Mouse (Mus musculus) lung, embryonic 16.5 days (tissue): Measurements from ENCODE around the gene Pim2. TPM values are rescaled to one million over a fixed set of nuclear protein-coding genes. Genes with fewer than 3 reads are reported as not detected.
"Not testable (repeated sequence)": the region's sequence is repeated elsewhere in the genome, so short reads cannot be mapped to it uniquely, and the experiment has no call there.

Experiments
- ATAC-seq: fragments of 200-750 bp; cut with Nextera tagmentation; 2 replicates; pipeline ENCODE4 v1.8.0; 2017; ENCODE audit warnings: low read depth, mild to moderate bottlenecking, moderate library complexity
- H3K27ac ChIP-seq: fragments of 300-500 bp; sonication (generic); 2 replicates; pipeline ENCODE4 v1.5.1; 2014; ENCODE audit warnings: mild to moderate bottlenecking, control low read depth, low read length
- H3K27me3 ChIP-seq: fragments of 300-500 bp; sonication (generic); 2 replicates; pipeline ENCODE4 v1.6.1; 2014; ENCODE audit warnings: low read depth, low read length, mixed read lengths; ENCODE audit not compliant: control insufficient read depth, insufficient read depth
- H3K36me3 ChIP-seq: fragments of 300-500 bp; sonication (generic); 2 replicates; pipeline ENCODE4 v1.6.1; 2014; ENCODE audit warnings: low read length; ENCODE audit not compliant: control insufficient read depth, insufficient read depth
- H3K4me1 ChIP-seq: fragments of 300-500 bp; sonication (generic); replicated peaks from 2 replicates; pipeline ENCODE4 v1.6.1; 2014; ENCODE audit warnings: low read length, mixed read lengths; ENCODE audit not compliant: control insufficient read depth, insufficient read depth
- H3K4me2 ChIP-seq: fragments of 300-500 bp; sonication (generic); 2 replicates; pipeline ENCODE4 v1.6.1; 2014; ENCODE audit warnings: low read depth, low read length, control low read depth
- H3K4me3 ChIP-seq: fragments of 300-500 bp; sonication (generic); 2 replicates; pipeline ENCODE4 v1.5.1; 2014; ENCODE audit warnings: mild to moderate bottlenecking, low read length, control low read depth
- H3K9ac ChIP-seq: fragments of 300-500 bp; sonication (generic); 2 replicates; pipeline ENCODE4 v1.6.1; 2014; ENCODE audit warnings: low read length, control low read depth
- H3K9me3 ChIP-seq: fragments of 300-500 bp; sonication (generic); 2 replicates; pipeline ENCODE4 v1.6.1; 2016; ENCODE audit warnings: low read length; ENCODE audit not compliant: control insufficient read depth
- WGBS: fragments of 180-500 bp; shearing (Covaris S2); extraction: QIAGEN DNeasy Blood & Tissue Kit; methylation state at CpG from one replicate; pipeline ENCODE4 v1.1.7; 2014; 5-methylcytosine and 5-hydroxymethylcytosine counted together
- polyA plus RNA-seq: library from polyadenylated mRNA; unstranded; fragments of >200 nt; fragmentation: Nextera tagmentation; extraction: Ambion mirVana; gene quantifications from 2 replicates; pipeline ENCODE4 v1.2.1, GENCODE M21; 2015

Pim2 gene
- polyA plus RNA-seq, 1 experiment from 2014 or later = 11.4 TPM

DNA sequence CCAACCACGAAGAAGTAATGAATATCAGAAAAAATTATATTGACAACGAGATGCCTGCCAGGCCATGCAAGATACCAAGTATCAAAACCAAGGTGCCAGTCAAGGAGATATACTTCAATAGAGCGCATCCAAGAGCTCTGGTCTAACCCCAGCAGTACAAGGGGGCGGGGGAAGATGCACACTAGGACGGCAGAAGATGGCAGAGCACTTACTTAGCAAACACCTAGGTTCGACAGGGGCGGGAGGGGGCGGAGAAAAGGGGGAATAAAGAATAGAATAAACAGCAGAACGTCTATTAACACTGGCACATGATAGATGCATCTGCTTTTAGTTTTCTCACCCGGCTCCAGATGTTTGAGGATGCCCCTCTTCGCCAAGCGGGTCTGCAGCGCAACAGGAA is 20.1 kb downstream of the Pim2 start:
- peak overlapping the region; percentile 68 for H3K4me3 ChIP-seq
- no peaks in the 10 kb centered on the region for H3K9me3 ChIP-seq
- 0 out of 2 replicates have a peak, but pooled peaks cover 4% of the 10 kb centered on the region for H3K36me3 ChIP-seq
- H3K4me2 ChIP-seq = peak overlapping the region; percentile 64
- 0 out of 2 replicates have a peak overlapping the region, but pooled peaks have one; percentile 17 for H3K27ac ChIP-seq
- 28% methylated on average over 13 of the region's 13 CpGs for WGBS
- no peaks in the 10 kb centered on the region for H3K27me3 ChIP-seq
- H3K4me1 ChIP-seq = peaks cover 7% of the 10 kb centered on the region; the same call in 1 of the 2 replicates
- H3K9ac ChIP-seq = peak overlapping the region; percentile 48
- ATAC-seq = no peak

DNA sequence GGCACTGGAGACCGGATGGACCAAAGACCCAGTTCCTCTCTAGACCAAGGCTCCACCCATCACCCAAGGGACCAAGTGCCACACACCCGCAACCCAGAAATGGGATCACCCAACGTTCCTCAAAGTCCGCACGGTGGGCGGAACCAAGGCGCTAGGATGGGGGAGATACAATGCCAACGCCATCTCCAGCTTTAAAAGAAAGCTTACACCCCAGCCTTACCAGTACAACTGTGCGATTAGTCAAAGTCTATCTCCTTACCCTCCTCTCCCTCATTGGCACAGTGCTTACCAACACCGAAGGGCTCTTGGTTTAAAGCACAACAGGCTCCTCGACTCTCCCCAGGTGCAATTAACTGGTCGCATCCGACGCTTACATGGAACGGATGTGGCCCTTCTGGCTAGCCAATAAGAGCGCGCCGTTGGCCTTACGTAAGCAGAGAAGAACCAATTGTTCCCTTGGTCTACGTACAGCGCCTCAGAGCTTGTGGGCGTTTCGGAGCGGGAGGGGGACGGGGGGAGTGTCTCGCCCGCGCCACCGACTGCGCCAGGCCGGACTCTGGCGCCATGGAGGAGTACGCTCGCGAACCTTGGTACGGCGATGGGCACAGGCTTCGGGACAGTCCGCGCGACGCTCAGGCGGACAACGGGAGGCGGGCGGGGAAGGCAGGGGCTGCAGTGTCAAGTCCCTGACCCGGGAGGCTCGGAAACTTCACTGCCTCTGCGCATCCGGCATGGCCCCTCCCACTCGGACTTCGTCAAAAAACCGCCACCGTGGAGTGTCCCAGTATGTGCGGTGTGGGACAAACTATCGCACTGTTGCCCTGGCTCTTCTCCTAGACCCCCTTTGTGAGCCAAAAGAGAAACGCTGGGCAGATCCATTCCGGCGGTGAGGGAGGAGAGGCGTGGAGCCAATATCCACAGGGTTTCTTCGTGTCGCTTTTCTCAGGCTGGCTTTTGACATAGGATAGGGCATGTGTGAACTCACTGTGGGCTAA is 21.1 kb downstream of the Pim2 start, which contains the start of the genes Pqbp1 and Timm17b:
Gene Pqbp1, minus strand, starts transcription at position 390 of the 995 bp plus-strand sequence.
Gene Timm17b, plus strand, starts transcription at position 478 of the 995 bp plus-strand sequence.
- peak within 1 kb of the TSS; percentile 79 for H3K9ac ChIP-seq
- H3K27ac ChIP-seq = peak within 1 kb of the TSS; percentile 79
- H3K4me3 ChIP-seq = peak within 1 kb of the TSS; percentile 68
- no peaks in the 10 kb centered on the region for H3K27me3 ChIP-seq
- no peaks in the 10 kb centered on the region for H3K9me3 ChIP-seq
- peak; percentile 99 for ATAC-seq
- H3K4me2 ChIP-seq = peak within 1 kb of the TSS; percentile 64
- H3K4me1 ChIP-seq = peaks cover 7% of the 10 kb centered on the region; the same call in 1 of the 2 replicates
- WGBS = 14% methylated on average over 49 of the region's 62 CpGs
- 0 out of 2 replicates have a peak, but pooled peaks cover 2% of the 10 kb centered on the region for H3K36me3 ChIP-seq

DNA sequence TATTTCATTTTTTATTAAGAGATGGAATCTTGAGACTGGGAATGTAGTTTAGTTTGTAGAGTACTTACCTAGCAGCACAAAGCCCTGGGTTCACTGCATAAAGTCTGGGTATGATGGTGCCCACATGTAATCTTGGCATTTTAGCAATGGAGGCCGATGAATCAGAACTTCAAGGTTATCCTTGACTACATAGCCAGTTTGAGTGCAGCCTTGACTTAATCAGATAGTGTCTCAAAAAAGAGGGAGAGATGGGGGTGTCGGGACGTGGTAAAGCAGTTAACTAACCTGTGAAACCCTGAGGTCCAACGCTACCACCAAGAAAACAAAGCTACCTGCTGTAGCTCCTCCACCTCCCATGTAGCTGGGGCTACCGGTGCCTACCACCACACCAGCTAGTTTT is 26.4 kb downstream of the Pim2 start:
- no peak for ATAC-seq
- H3K4me1 ChIP-seq = 0 out of 2 replicates have a peak, but pooled peaks cover 2% of the 10 kb centered on the region
- WGBS = 96% methylated on average over 5 of the region's 5 CpGs

DNA sequence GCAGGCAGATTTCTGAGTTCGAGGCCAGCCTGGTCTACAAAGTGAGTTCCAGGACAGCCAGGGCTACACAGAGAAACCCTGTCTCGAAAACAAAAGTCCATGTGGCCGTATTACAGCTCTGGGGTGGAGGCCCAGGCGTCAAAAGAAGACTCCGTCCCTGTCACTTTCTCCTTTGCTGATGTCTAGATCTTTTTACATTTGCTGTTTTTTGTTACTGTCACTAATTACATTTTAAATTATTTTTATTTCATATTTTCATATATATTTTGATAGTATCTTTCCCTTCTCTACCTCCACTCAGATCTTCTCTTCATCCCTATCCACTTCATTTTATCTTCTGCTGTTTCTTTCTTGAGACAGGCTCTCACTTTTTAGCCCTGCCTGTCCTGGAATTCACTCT is 29.7 kb downstream of the Pim2 start, which contains the start of gene Gm10491:
Gene Gm10491, minus strand, starts transcription at position 101 of the 400 bp plus-strand sequence.
- Histone ChIP-seq H3K4me2 (no peak within 1 kb of the TSS), H3K36me3 (peaks cover 6% of the 10 kb centered on the region; the same call in 1 of the 2 replicates), H3K27ac (no peak within 1 kb of the TSS), H3K4me3 (no peak within 1 kb of the TSS), H3K9ac (no peak within 1 kb of the TSS), H3K9me3 (no peaks in the 10 kb centered on the region), H3K27me3 (no peaks in the 10 kb centered on the region), H3K4me1 (no peaks in the 10 kb centered on the region)
- WGBS = 85% methylated on average over 5 of the region's 5 CpGs
- ATAC-seq = no peak

More for the DNA sequence above, 26.4 kb downstream of the Pim2 start:
- Histone ChIP-seq H3K36me3 (peaks cover 6% of the 10 kb centered on the region; the same call in 1 of the 2 replicates), H3K4me2 (no peak overlapping the region), H3K4me3 (no peak overlapping the region), H3K27me3 (no peaks in the 10 kb centered on the region), H3K27ac (no peak overlapping the region), H3K9me3 (no peaks in the 10 kb centered on the region), H3K9ac (no peak overlapping the region)

DNA sequence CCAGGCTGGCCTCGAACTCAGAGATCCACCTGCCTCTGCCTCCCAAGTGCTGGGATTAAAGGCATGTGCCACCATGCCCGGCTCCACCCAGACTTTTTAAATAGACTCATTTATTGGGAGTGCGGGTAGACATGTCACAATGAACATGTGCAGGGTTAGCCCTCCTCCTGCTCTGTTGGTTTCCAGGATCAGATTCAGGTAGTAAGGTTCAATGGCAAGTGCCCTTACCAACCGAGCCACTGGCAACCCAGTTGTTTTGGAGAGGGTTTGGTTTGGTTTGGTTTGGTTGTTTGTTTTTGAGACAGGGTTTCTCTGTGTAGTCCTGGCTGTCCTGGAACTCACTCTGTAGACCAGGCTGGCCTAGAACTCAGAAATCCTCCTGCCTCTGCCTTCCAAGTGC is 31.2 kb downstream of the Pim2 start, which contains the start of gene Gm10490:
Gene Gm10490, plus strand, starts transcription at position 301 of the 400 bp plus-strand sequence.
- H3K27me3 ChIP-seq, H3K36me3 ChIP-seq, H3K9ac ChIP-seq, H3K4me3 ChIP-seq, H3K9me3 ChIP-seq, H3K4me2 ChIP-seq, H3K27ac ChIP-seq, ATAC-seq, H3K4me1 ChIP-seq: not testable (repeated sequence)
- WGBS = 94% methylated on average over 4 of the region's 4 CpGs

DNA sequence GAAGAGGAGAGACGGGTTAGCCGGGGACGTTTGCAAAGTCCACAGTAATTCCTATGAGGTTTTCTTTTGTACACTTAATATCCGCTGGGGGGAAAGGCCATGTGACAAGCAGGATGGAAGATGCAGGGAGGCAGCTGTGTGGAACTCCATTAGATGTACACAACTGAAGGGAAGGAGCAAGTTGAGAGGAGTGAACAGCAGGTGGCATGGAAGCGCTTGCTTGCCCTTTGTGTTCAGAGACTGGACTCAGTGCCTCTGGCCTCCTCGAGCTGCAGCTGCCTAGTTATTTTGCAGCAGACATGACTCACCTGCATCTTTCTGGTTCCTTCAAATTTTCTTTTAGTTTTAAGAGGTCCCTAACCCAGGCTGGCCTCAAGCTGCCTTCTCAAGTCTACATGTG is 32.4 kb downstream of the Pim2 start:
- Histone ChIP-seq H3K9me3 (no peaks in the 10 kb centered on the region), H3K4me1 (no peaks in the 10 kb centered on the region), H3K36me3 (peaks cover 6% of the 10 kb centered on the region; the same call in 1 of the 2 replicates), H3K4me2 (no peak overlapping the region), H3K27me3 (no peaks in the 10 kb centered on the region), H3K27ac (no peak overlapping the region), H3K4me3 (no peak overlapping the region), H3K9ac (no peak overlapping the region)
- no peak for ATAC-seq
- 55% methylated on average over 6 of the region's 6 CpGs for WGBS

DNA sequence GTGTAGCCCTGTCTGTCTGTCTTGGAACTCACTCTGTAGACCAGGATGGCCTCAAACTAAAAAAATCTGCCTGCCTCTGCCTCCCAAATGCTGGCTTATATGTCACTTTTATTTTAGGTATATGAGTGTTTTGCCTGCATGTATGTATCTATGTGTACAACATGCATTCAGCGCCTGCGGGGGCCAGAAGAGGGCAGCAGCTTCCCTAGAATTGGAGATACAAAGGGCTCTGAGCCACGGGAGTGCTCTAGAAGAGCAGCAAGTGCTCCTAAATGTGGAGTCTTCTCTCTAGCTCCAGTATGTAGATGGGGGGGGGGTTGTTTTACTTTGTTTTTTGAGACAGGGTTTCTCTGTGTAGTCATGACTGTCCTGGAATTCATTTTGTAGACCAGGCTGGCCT is 37.6 kb downstream of the Pim2 start:
- not testable (repeated sequence) for H3K9me3 ChIP-seq, ATAC-seq, H3K4me2 ChIP-seq, H3K36me3 ChIP-seq, H3K27ac ChIP-seq, H3K4me3 ChIP-seq, H3K4me1 ChIP-seq, H3K9ac ChIP-seq
- peaks cover 13% of the 10 kb centered on the region for H3K27me3 ChIP-seq
- WGBS = 27% methylated on average over 3 of the region's 3 CpGs

DNA sequence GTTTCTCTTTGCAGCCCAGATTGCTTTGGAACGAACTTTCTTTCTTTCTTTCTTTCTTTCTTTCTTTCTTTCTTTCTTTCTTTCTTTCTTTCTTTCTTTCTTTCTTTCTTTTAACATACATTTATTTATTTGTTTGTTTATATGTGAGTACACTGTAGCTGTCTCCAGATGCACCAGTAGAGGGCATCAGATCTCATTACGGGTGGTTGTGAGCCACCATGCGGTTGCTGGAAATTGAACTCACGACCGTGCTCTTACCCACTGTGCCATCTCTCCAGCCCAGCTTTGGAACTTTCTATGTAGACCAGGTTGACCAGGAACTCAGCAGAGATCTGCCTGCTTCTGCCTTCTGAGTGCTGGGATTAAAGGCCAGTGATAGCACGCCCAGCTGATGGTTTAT is 39.9 kb downstream of the Pim2 start:
- WGBS = 54% methylated on average over 6 of the region's 6 CpGs
- not testable (repeated sequence) for ATAC-seq, H3K9me3 ChIP-seq, H3K36me3 ChIP-seq, H3K9ac ChIP-seq, H3K27ac ChIP-seq, H3K4me3 ChIP-seq, H3K4me1 ChIP-seq, H3K4me2 ChIP-seq
- H3K27me3 ChIP-seq = peaks cover 36% of the 10 kb centered on the region
